Mouse (Mus musculus) spleen, adult 2 months (tissue): ENCODE data around the gene Jsrp1.

ENCODE experiments used
- CTCF ChIP-seq: fragments of 200-500 bp; IDR thresholded peaks from 2 replicates; pipeline ENCODE4 v1.5.1; 2011; ENCODE audit warnings: mild to moderate bottlenecking, inconsistent platforms; ENCODE audit not compliant: insufficient read depth, insufficient read length, insufficient replicate concordance; ENCODE audit errors: extremely low read depth
- POLR2A ChIP-seq: fragments of 200-500 bp; IDR thresholded peaks from 2 replicates; pipeline ENCODE4 v1.6.1; 2011; ENCODE audit warnings: low read depth, low read length, inconsistent platforms

- TF ChIP-seq POLR2A = no peak
- TF ChIP-seq CTCF = no peak
Measured at GRCm38 (mm10) chr10:80775731-80776130, 37.6 kb downstream of the Jsrp1 start.
